15 mouse cellular contexts compared by ENCODE assay signal in the genomic region with DNA sequence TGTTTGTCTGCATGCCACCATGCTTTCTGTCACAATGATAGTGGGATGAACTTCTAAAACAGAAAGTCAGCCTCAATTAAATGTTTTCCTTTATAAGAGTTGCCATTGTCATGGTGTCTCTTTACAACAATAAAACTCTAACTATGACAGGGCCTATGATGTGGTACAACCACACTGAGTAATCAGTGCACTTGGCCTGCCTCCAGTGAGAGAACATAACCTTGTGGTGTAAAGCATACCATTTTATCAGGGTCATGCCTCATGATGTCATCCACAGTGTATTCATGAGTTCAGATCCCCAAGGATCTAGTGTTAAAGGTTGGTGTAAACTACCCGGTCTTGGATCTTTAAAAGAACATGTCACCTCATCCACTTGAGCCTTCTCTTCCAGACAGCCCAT.
"Had no signal": no experiment of that assay in that cellular context is flagged by ENCODE, and none has a peak within 500 bp of the region (broad histone marks: within the 10 kb centered on the region; RNA-seq: fewer than 3 reads in every experiment).

No protein-coding gene starts in this region.

- H3K27me3 ChIP-seq: kidney, embryonic 15.5 days; limb, embryonic 12.5 days; limb, embryonic 15.5 days; midbrain, embryonic 12.5 days; midbrain, embryonic 15.5 days; neural tube, embryonic 13.5 days had no signal

- H3K4me3 ChIP-seq: kidney, embryonic 15.5 days; limb, embryonic 12.5 days; limb, embryonic 15.5 days; midbrain, embryonic 12.5 days; midbrain, embryonic 15.5 days; myocyte; neural tube, embryonic 13.5 days had no signal

- DNase-seq: kidney, postnatal 10 days; kidney, postnatal 36 days; left cerebral cortex, postnatal 4 days; liver, postnatal 0 days; lung, embryonic 14.5 days; retina, postnatal 1 day; thymus, adult 18-20 months; thymus, postnatal 36 days had no signal

- H3K36me3 ChIP-seq: kidney, embryonic 15.5 days; limb, embryonic 12.5 days; limb, embryonic 15.5 days; midbrain, embryonic 12.5 days; midbrain, embryonic 15.5 days; neural tube, embryonic 13.5 days had no signal
